Mouse (Mus musculus): ENCODE measurements around the gene Hikeshi. TPM values are rescaled to one million over a fixed set of nuclear protein-coding genes. Genes with fewer than 3 reads are reported as not detected.

Gene Hikeshi
- 100 to 1,000 TPM in 1 of 2 experiments, 10 to 100 TPM in 1; 88.2 to 100 TPM for total RNA-seq (2021)
- long read RNA-seq, experiment 1, transcript Hikeshi-206 (5 exons, 2,224 nt): major isoform, 7 of 11 reads
- long read RNA-seq, experiment 1, partial matches to known transcripts: 0 of 11 reads
- long read RNA-seq, experiment 1, other reads (novel, unspliced or antisense): 1 of 11 reads
- long read RNA-seq, experiment 2, transcript Hikeshi-209 (4 exons, 806 nt): minor isoform, 8 of 44 reads
- long read RNA-seq, experiment 2, transcript Hikeshi-206 (5 exons, 2,224 nt): major isoform, 33 of 44 reads
- long read RNA-seq, experiment 2, partial matches to known transcripts: 0 of 44 reads
- long read RNA-seq, experiment 2, other reads (novel, unspliced or antisense): 1 of 44 reads

DNA sequence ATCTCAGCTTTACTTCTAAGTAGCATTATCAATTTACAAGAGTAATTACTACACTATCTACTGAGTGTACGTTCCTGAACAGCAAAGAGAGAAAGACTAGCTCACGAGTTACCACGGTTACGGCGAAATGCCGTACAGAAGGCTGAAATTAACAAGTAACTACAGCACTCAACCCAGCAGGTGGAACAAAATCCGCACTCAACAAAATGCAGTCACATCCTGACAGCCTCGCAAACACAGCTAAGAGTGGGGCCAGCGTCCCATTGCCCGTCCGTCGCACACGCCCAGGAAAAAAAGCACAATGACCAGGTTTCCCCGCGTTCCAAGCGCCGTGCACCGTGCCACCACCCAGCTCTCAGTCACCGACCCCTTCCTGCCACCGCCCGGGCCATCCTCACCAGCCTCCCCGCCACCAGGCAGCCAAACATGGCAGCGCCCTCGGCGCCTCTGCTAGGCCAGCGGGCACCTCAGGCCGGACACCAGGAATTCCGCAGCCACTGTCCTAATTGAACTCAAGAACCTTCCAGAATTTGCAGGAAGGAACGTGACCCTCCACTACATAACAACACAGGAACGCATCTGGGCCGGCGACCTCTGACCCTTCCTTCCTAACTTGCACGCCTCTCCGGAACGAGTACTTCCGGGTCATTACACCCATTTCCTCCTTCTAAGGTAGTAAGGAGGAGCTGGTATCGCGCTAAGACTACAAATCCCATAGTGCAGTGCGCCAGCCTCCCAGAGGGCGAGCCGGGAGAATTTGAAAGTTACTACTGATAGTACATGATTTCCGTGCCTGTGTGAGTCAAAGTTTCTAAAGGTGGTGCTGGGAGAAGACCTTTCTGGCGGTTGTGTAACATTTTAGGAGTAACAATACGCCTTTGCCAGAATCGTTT is at the start of gene Hikeshi:
TSS of gene Hikeshi (minus strand) at position 634 of the 893 bp plus-strand sequence.
- DNase-seq (ENCODE audit: low spot score in 2 of 2): peak; percentile 79 to 84

DNA sequence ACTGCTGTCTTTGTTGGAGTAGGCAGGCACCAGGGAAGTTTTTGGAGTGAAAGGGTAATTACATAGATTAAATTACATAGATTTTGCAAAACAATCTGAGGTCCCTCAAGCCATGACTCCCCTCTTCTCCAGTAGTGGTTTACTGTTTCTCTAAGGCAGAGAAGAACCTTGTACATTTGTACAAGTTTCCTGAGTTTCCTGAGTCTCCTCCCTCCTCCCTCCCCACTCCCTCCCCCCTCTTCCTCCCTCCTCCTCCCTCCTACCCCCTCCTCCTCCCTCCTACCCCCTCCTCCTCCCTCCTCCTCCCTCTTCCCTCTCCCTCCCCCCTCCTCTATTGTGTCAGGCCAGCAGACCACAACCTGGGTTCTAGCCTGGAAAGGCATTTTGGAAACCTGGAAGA is 43.4 kb upstream of the Hikeshi start:
- no peak for DNase-seq (ENCODE audit: low spot score in 2 of 2)

DNA sequence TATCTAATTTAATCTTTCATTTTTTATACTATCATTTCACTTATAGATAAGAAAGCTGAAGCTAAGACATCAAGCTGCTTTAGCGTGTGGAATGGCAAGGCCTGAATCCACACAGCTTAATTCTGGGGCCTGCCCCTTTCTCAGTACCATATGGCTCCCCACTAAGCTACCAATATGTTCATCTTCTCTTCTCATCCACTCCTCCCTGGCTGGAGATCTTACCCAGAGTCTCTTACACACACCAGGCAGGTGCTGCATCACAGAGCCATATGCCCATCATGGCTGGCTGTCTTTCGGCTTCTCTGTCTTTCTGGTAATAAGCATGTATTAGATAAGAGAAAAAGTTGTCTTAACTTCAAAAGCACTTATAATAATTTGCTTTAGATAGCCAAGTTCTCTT is 42.4 kb upstream of the Hikeshi start:
- no peak for DNase-seq (ENCODE audit: low spot score in 2 of 2)

DNA sequence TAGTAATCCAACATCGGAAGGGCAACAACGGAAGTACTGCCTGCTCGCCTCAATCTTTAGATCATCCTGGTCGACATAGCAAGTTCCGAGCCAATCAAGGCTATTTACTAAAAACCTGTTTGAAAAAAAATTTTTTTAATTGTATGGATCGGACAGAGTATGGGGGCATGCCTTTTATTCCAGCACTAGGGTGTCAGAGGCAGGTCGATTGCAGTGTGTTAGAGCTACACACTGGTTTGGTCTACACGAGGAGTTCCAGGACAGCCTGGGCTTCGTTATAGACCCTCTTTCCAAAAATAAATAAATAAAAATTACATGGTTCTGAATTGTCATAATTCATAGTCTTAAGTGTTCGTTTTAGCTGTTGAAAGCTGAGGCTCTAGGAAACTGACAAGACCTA is 40.6 kb upstream of the Hikeshi start:
- DNase-seq (ENCODE audit: low spot score in 2 of 2): no peak

DNA sequence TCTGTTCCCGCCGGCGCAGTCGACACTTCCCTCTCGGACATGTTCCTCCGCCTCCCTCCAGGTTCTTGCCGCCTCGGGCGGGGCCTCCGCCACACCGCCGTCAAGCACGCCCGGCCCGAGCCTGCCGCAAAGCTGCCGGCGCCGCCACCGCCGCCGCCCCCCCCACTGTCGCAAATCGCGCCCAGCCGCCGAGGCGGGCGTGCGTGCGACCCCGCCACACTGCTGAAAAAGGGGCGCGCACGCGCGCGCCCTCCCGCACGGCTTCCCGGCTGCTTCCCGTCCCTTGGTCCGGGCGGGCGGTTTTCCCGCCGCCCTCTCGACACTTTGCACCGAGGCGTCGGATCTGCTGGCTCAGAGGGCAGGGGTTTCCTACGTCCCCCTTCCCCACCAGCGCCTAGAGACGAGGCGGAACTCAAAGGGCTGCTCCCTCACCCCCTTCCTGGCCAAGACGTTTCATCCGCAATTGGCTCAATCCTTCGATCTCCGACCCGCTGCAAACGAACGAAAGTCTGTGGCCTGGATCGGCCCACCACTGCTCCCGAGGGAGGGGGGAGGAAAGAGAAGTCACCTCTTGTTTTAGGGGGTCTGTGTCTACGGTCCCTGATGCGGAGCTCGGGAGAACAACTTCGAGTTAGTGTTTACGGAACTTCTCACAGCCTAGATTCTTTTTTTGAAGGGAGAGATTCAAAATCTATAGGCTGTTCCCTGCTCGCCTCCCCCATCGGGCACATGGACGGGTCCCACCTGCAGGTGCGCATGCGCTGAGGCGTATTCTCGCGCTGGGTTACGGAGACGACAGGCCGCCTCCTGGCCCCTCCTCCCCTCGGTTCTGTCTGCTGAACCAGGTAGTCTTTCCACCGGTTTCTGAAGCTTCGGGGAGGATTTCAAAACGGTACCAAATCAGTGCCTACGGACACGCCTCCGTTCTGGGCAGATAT is 39.8 kb upstream of the Hikeshi start, which contains the start of gene Eed:
TSS of gene Eed (minus strand) at position 499 of the 938 bp plus-strand sequence.
- DNase-seq (ENCODE audit: low spot score in 2 of 2): peak; percentile 92

DNA sequence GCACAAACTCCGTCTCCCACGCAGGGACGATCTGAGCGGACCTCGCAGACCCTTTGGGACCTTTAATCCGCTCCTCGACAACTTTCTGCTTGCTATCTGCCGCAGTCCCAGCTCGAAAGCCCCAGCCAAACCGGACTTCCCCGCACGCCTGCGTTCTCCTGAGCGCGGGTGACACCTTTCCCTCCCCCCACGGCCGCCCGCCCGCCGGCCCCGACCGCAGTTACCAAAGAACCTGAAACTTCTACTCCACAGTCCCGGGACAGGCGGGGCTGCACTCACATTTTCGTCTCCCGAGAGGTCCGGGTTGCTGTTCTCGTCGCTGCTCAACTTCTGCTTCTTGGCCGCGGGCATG is 39.1 kb upstream of the Hikeshi start:
- DNase-seq (ENCODE audit: low spot score in 2 of 2): no peak

DNA sequence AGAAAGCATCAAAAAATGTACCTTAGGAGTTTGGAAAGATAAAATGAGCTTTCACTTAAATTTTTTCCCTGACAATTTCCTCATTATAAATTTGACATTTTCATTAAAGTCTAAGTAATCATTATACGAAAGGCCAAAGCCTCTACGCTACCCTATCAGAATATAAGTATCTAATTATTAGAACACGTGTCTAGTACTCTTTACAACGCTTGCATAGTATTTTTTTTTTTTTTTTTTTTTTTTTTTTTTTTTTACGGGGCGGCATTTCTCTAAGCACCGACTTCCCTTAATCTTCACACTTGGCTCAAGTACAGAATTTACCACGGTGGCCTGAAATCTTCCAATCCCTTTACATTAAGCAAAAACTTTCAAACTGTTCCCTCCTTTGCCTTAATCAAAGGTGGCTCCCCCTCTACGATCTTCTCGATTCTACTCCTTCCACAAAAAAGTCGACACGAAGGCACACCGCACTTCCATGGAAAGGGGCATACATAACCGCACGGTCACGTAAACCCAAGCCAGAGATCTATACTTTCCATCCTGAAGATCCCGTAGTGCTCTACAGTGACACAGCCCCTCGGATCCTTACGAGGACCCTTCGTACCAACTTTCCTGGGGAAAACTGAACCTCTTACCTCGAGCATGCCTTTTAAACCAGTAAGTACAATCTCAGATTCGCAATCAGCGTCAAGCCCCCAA is 38.6 kb upstream of the Hikeshi start:
- DNase-seq (ENCODE audit: low spot score in 2 of 2): peak in 1 of 2 experiments; percentile 8

DNA sequence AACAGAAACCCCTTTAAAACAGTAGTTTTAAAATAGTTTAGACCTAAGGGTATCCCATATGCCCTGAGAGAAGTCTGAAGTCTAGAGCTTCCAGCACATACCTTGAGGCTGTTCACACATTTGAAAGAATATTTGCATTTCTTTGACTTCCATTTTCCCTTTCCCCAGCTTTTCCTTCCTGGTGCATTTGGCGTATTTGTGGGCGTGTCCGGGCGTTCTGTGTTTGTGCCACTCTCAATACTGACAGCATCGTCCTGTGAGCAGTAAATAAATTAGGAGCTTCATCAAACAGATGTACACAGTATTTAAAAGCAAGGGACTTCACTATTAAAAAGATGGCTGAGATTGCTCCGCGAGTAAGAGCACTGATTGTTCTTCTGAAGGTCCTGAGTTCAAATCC is 35.8 kb upstream of the Hikeshi start:
- no peak for DNase-seq (ENCODE audit: low spot score in 2 of 2)

DNA sequence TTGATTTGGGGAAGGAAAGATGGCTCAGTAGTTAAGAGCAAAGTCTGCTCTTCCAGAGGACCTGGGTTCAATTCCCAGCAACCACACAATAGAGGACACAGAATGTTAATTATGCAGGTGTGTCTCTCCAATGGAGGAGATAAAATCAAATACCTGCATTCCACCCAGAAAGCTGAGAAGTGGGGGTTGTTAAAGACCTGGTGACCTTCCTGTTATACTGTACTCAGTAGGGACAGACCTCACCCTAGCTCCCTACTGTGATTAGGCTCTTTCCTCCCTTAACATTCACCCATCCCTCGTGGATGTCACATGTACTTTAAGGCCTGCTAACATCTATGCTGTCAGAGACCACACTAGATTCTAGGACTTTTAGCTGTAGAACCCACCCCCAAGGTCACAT is 34.6 kb upstream of the Hikeshi start:
- DNase-seq (ENCODE audit: low spot score in 2 of 2): no peak

DNA sequence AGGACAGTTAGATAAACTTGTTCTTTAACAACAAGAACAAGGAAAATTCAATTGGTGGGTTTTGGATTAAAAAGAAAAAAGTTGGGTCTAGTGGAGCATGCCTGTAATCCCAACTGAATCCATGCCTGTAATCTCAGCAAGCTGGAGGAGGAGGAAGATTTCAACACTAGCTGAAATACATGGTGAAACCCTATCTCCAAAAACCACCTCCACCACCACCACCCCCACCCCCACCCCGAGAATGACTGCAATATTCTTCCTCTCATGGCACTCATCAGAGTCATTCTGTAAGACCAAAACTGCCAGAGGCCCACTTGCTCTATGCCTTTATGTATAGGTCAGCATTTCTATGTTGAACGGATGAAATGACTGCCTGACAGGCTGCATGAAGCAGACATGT is 26.2 kb upstream of the Hikeshi start:
- no peak for DNase-seq (ENCODE audit: low spot score in 2 of 2)

DNA sequence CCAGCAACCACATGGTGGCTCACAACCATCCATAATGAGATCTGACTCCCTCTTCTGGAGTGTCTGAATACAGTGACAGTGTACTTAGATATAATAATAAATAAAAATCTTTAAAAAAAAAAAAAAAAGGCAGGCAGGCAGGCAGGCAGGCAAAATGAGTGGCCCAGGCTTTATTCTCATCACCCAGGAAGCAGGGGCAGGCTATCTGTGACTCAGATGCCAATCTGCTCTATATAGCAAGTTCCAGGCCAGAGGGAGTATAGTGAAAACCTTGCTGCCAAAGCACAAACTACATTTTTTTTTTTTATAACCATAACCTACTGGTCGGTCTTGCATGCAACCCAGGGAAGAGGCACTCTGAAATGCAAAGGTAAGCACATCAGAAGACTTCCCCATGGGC is 25.8 kb upstream of the Hikeshi start:
- no peak for DNase-seq (ENCODE audit: low spot score in 2 of 2)

DNA sequence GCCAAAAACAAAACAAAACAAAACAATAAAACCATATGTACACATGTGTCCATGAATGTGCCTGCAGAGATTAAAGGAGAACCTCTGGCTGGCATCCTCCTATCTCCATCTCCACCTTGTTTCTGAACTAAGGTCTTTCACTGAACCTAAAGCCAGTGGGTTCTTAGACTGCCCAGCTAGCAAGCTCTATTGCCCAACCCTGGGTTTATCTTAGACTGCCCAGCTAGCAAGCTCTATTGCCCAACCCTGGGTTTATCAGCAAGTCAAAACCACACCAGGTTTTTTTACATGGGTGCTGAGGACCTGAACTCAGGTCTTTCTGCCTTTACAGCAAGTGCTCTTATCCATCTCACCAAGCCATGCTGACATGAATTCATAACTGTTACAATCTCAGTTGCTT is 22.1 kb upstream of the Hikeshi start:
- no peak for DNase-seq (ENCODE audit: low spot score in 2 of 2)

DNA sequence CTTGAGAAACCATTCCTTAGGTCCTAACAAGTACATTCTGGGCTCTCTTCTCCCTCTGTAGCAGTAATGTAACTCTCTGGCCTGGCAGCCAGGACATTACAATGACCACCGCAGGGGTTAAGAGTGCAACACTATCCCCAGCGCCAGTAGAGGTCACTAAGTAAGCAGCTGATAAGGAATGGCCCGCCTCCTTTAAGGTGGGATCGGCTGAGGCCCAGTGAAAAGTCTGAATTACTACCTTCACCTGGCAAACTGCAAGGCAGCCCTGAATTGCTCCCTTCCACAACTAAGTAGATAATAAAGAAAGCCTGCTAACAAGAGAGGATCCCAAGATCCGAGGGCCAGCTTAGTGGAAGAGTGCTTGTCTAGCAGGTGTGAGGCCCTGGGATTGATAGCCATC is 16.3 kb upstream of the Hikeshi start:
- DNase-seq (ENCODE audit: low spot score in 2 of 2): no peak

DNA sequence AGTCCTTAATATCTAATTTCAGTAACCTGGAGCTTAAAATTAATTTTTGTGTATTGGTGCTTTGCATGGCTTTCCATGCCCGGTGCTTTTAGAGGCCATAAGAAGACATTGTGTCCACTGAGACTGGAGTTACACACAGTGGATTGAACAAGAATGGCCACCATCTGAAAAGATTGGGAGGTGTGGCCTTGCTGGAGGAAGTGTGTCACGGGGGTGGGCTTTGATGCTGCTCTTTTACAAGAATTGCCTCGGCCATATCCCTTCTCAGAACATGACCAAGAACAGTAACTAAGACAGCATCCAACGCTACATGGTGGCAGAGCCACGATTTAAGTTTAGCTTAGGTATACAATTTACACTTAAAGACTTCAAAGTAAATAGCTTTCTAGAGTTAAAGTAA is 13.3 kb upstream of the Hikeshi start:
- no peak for DNase-seq (ENCODE audit: low spot score in 2 of 2)

DNA sequence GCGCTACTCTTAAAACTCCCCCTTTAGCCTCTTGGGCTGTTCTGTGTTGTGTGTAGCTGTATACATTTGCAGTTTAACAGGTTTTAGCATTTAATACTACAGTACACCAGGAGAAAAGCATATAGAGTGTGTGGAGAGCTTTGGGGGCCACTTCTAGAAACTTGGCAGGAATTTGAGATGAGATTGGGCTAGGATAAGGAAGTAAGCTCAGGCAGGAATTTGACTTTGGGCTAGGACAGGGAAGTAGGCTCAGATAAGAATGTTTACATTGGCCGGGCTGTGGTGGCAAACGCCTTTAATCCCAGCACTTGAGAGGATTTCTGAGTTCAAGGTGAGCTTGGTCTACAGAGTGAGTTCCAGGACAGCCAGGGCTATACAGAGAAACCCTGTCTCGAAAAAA is 8.4 kb upstream of the Hikeshi start:
- DNase-seq (ENCODE audit: low spot score in 2 of 2): no peak

DNA sequence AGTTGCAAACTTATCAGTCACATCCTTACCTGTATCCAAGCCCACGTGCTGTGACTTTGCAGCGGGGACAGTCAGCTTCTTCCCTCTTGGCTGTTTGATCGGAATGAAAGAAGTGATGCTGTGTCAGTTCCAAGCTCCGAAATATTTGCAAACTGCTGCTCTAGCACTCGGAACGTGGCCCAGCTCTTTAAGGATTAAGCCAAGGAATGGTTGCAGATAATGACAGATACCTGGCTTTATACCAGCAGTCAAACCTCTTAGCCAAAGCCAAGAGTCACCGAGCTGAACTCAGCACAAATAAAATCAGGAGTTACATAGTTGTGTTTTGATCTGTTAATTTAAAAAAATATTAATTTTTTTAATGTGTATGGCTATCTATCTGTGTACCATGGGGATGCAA is 7.0 kb upstream of the Hikeshi start:
- no peak for DNase-seq (ENCODE audit: low spot score in 2 of 2)

DNA sequence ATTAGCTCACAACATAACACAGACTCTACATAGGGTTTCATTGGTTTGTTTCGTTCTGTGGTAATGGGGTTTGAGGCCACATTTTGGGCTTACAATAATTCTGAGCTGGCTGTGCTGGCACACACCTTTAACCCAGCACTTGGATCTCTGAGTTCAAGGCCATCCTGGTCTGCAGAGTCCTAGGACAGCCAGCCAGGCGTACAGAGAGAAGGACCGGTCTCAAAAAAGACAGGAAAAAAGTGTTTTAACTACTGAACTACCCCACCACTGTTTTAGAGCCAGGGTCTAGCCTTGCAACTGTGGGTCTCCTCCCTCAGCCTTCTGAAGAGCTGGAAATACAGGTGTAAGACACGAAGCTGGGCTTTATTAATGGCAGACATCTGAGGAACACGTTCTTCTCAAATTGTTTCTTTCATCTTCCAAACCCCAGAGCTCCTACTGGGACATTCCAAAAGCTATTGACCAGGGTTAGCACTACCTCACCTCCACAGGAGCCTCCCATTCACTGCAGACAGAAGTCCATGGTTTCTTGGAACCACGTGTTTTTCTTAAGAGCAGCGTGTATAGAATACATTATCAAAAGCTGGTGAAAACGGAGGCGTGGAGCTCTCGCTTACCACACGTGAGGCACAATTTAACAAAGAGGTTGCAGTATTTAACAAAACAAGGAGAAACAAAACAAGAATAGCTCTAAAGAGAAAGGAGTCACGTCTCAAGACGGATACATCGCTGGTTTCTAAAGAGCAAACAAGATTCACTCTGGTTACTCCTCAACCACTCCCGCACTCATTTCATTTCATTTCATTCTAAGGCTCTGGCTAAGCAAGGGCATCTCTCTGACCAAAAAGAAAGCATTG is 1.3 kb downstream of the Hikeshi start:
- DNase-seq (ENCODE audit: low spot score in 2 of 2): peak in 1 of 2 experiments; percentile 5

DNA sequence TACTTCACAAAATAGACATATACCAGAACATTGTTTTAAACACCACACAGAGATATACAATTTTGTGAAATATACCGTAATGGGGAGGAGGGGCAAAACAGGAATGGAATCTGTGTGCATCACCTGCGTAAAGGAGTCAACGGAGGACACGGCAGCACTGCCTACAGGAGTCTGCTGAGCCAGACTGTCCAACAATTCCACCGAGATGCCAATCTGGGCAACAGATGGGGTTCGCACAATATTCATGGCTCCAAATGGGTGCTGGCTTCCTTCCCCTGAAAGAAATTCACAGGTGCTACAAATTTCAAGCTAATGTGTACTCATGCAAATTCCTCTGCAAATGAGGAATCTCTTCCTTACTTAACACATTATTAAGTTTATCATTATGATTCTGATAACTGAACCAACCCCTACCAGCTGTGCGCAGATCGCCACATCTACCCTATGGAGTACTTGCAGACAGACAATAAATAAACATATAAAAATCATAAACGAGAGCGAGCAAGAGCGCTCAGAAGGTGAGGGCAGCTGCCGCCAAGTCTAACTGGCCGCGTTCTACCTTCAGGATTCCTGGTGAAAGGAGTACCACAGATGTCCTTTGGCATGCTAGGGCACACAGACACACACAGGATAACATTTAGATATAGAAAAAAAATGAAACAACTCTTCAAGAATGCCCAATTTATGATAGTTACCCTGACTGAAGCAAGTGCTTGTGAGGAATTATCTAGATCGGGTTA is 17.4 kb downstream of the Hikeshi start:
- DNase-seq (ENCODE audit: low spot score in 2 of 2): no peak

DNA sequence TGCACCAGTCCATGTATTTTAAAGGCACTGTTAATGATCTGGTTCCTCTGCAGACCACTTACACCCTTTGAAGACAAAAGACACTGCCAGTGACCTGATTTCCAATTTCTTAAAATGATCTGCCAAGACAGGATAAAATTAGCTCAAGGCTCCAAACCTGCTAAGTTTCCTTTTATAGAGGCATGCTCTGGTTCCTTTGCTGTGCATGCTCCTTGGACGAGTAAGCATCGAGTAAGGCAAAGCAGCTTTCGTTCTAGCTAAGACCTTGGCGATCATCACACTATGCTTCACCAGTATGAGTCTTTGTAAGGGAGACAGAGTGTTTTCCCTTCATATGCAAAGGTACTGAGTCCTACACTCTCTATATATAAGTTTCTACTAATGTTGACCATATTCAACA is 23.2 kb downstream of the Hikeshi start:
- no peak for DNase-seq (ENCODE audit: low spot score in 2 of 2)
